15 mouse cellular contexts compared by ENCODE assay signal in genomic region chr10:62856690-62857290, GRCm38 (mm10). TPM values are rescaled to one million over a fixed set of nuclear protein-coding genes. Genes with fewer than 3 reads are reported as not detected.
DNase-seq lines count a peak whose midpoint lies in the region; ATAC-seq and TF ChIP-seq lines count a peak whose summit lies in the region.
"Had no signal": no experiment of that assay in that cellular context is flagged by ENCODE, and none has a peak within 500 bp of the region (broad histone marks: within the 10 kb centered on the region; RNA-seq: fewer than 3 reads in every experiment).

No protein-coding gene starts in this region.

- H3K9ac ChIP-seq in heart, embryonic 14.5 days (ENCODE audit: low read length): no peak overlapping the region
- H3K9ac ChIP-seq in stomach, embryonic 16.5 days (ENCODE audit: low read length): no peak overlapping the region
- H3K9ac ChIP-seq in stomach, postnatal 0 days (ENCODE audit: low read length): no peak overlapping the region
- H3K9ac ChIP-seq: embryonic facial prominence, embryonic 15.5 days; intestine, embryonic 15.5 days; lung, embryonic 14.5 days had no signal

- TF ChIP-seq EP300 in stomach, postnatal 0 days (optimal IDR thresholded peaks at IDR 0.05): no peak

- H3K4me2 ChIP-seq in heart, embryonic 14.5 days (ENCODE audit: low read length): no peak overlapping the region
- no peak overlapping the region for H3K4me2 ChIP-seq in stomach, embryonic 16.5 days (ENCODE audit: low read depth, low read length)
- H3K4me2 ChIP-seq in stomach, postnatal 0 days (replicated peaks; ENCODE audit: low read depth): no peak overlapping the region
- H3K4me2 ChIP-seq: embryonic facial prominence, embryonic 15.5 days; intestine, embryonic 15.5 days; lung, embryonic 14.5 days had no signal

- H3K27me3 ChIP-seq in heart, embryonic 14.5 days (ENCODE audit: control insufficient read depth, insufficient read depth, low read length): no peaks in the 10 kb centered on the region
- no peaks in the 10 kb centered on the region for H3K27me3 ChIP-seq in stomach, embryonic 16.5 days (ENCODE audit: control insufficient read depth, insufficient read depth, low read length)
- H3K27me3 ChIP-seq in stomach, postnatal 0 days (ENCODE audit: control insufficient read depth, insufficient read depth, low read length): no peaks in the 10 kb centered on the region
- H3K27me3 ChIP-seq: embryonic facial prominence, embryonic 15.5 days; intestine, embryonic 15.5 days had no signal

- ATAC-seq in heart, embryonic 14.5 days (ENCODE audit: insufficient number of reproducible peaks, insufficient read depth, low FRiP score, low read depth): no peak
- ATAC-seq in stomach, embryonic 16.5 days (ENCODE audit: insufficient read depth, low FRiP score): peak; percentile 44; the same call in 1 of the 2 replicates
- ATAC-seq in stomach, postnatal 0 days (ENCODE audit: low FRiP score, low TSS enrichment): no peak
- ATAC-seq in megakaryocyte, adult 5-6 weeks (ENCODE audit: poor library complexity, severe bottlenecking): no peak
- ATAC-seq: intestine, embryonic 15.5 days had no signal

- peak; percentile 62 to 64 for DNase-seq in cerebellum, postnatal 10 days
- no peak for DNase-seq in cerebellum, postnatal 4 days (ENCODE audit: low spot score in 2 of 2)
- DNase-seq in heart, adult 9 months (ENCODE audit: low spot score in 2 of 2): no peak
- DNase-seq in stomach, postnatal 0 days (ENCODE audit: low spot score): no peak
- DNase-seq in liver: no peak
- DNase-seq: gastrocnemius, adult 2 months; lung, embryonic 14.5 days; spleen, adult 18-20 months; thymus, adult 18-20 months had no signal

- H3K27ac ChIP-seq in heart, embryonic 14.5 days (replicated peaks in 1 of 2; ENCODE audit: control insufficient read depth in 1 of 2, insufficient read depth in 1 of 2, low read depth in 2 of 2, low read length in 2 of 2): peak overlapping the region; percentile 57 to 93
- H3K27ac ChIP-seq in stomach, embryonic 16.5 days (ENCODE audit: low read length): no peak overlapping the region
- no peak overlapping the region for H3K27ac ChIP-seq in stomach, postnatal 0 days (replicated peaks)
- H3K27ac ChIP-seq: embryonic facial prominence, embryonic 15.5 days; gastrocnemius, adult 2 months; intestine, embryonic 15.5 days; left cerebral cortex, adult 2 months had no signal

- H3K9me3 ChIP-seq in heart, embryonic 14.5 days (ENCODE audit: control insufficient read depth, low read length): no peaks in the 10 kb centered on the region
- H3K9me3 ChIP-seq in stomach, embryonic 16.5 days (replicated peaks; ENCODE audit: control insufficient read depth, low read length): no peaks in the 10 kb centered on the region
- H3K9me3 ChIP-seq in stomach, postnatal 0 days (ENCODE audit: control insufficient read depth, low read length): no peaks in the 10 kb centered on the region
- H3K9me3 ChIP-seq: embryonic facial prominence, embryonic 15.5 days; intestine, embryonic 15.5 days had no signal

- H3K4me1 ChIP-seq in heart, embryonic 14.5 days (ENCODE audit: control insufficient read depth in 2 of 2, insufficient read depth in 2 of 2, low read length in 2 of 2): peaks cover 11 to 31% of the 10 kb centered on the region in 2 experiments
- H3K4me1 ChIP-seq in stomach, embryonic 16.5 days (ENCODE audit: control insufficient read depth, insufficient read depth, low read length): no peaks in the 10 kb centered on the region
- no peaks in the 10 kb centered on the region for H3K4me1 ChIP-seq in stomach, postnatal 0 days (replicated peaks; ENCODE audit: control insufficient read depth, insufficient read depth)
- H3K4me1 ChIP-seq: intestine, embryonic 15.5 days had no signal

- no peak for TF ChIP-seq CTCF in stomach, postnatal 0 days (IDR thresholded peaks at IDR 0.05; ENCODE audit: low read depth)

- H3K4me3 ChIP-seq in heart, embryonic 14.5 days (ENCODE audit: control insufficient read depth in 1 of 2, insufficient read depth in 1 of 2, low read depth in 1 of 2, low read length in 2 of 2): no peak overlapping the region
- no peak overlapping the region for H3K4me3 ChIP-seq in stomach, embryonic 16.5 days (replicated peaks; ENCODE audit: low read length)
- no peak overlapping the region for H3K4me3 ChIP-seq in stomach, postnatal 0 days (ENCODE audit: low read depth, low read length)
- H3K4me3 ChIP-seq: embryonic facial prominence, embryonic 15.5 days; gastrocnemius, adult 2 months; intestine, embryonic 15.5 days; left cerebral cortex, adult 2 months had no signal

- whole genome bisulfite sequencing in heart, embryonic 14.5 days: 62% methylated on average over 10 of the region's 10 CpGs
- WGBS in stomach, embryonic 16.5 days: 77% methylated on average over 10 of the region's 10 CpGs
- 71% methylated on average over 10 of the region's 10 CpGs for whole genome bisulfite sequencing in stomach, postnatal 0 days

- 0 out of 2 replicates have a peak, but pooled peaks cover 8% of the 10 kb centered on the region for H3K36me3 ChIP-seq in heart, embryonic 14.5 days (ENCODE audit: control insufficient read depth, insufficient read depth, low read length)
- H3K36me3 ChIP-seq in stomach, embryonic 16.5 days (ENCODE audit: control insufficient read depth, insufficient read depth, low read length): no peaks in the 10 kb centered on the region
- H3K36me3 ChIP-seq in stomach, postnatal 0 days (ENCODE audit: control insufficient read depth, insufficient read depth, low read length): no peaks in the 10 kb centered on the region
- H3K36me3 ChIP-seq: intestine, embryonic 15.5 days had no signal

RNA-seq across cellular contexts. Expression of gene Tet1, which starts 52.0 kb away (rescaled TPM):
- polyA plus RNA-seq in heart, embryonic 14.5 days (2014; fragmentation: Nextera tagmentation; extraction: Ambion mirVana): 32.0 and 35.0 TPM in 2 replicates
- polyA plus RNA-seq in stomach, embryonic 16.5 days (2015; fragmentation: Nextera tagmentation; extraction: Ambion mirVana): 15.3 and 20.5 TPM in 2 replicates
- polyA plus RNA-seq in stomach, postnatal 0 days (2015; fragmentation: Nextera tagmentation; extraction: Ambion mirVana): 6.4 TPM in 2 replicates
- total RNA-seq in megakaryocyte, adult 5-6 weeks (2015): 5.0 and 6.1 TPM in 2 replicates
- total RNA-seq in megakaryocyte, adult 5-6 weeks (2017): 0.95 and 1.7 TPM in 2 replicates

Comparison
In these comparisons a context has a peak if more than half of its experiments do, and no peak if none do; other contexts are left out.
1. DNase-seq: peak in cerebellum, postnatal 10 days (2 of 2); none in cerebellum, postnatal 4 days (0 of 2), heart, adult 9 months (0 of 2), stomach, postnatal 0 days (single experiment) and liver (single experiment).
2. H3K27ac ChIP-seq: peak in heart, embryonic 14.5 days (2 of 2); none in stomach, embryonic 16.5 days (single experiment) and stomach, postnatal 0 days (single experiment).